Mouse (Mus musculus) left cerebral cortex, adult 11 months (tissue): ENCODE measurements around the gene Map2k6.
A peak's percentile ranks its signal among the peaks of the same experiment; 100 is the strongest.

Source experiments
- DNase-seq: peaks from one replicate; pipeline ENCODE4 v3.0.0; 2022; ENCODE audit warnings: low spot score

Gene Map2k6

GRCm38 (mm10) chr11:110562320-110563081 is 163.6 kb downstream of the Map2k6 start:
- no peak for DNase-seq

GRCm38 (mm10) chr11:110563272-110563671 is 164.3 kb downstream of the Map2k6 start:
- no peak for DNase-seq

GRCm38 (mm10) chr11:110563801-110564200 is 164.9 kb downstream of the Map2k6 start:
- no peak for DNase-seq

- no peak for DNase-seq
These were observed 167.4 kb downstream of the Map2k6 start for GRCm38 (mm10) chr11:110566307-110566706.

- DNase-seq, result peak; percentile 33
These were observed 173.6 kb downstream of the Map2k6 start for GRCm38 (mm10) chr11:110572548-110572947.
